Mouse (Mus musculus) embryo, embryonic 11.5 days (tissue): Measurements from ENCODE around the gene Cldn10.

ENCODE experiments used
- DNase-seq: peaks from one replicate; pipeline ENCODE4 v3.0.0-alpha.2; 2012; ENCODE audit warnings: low read depth, low spot score

Gene Cldn10

DNA sequence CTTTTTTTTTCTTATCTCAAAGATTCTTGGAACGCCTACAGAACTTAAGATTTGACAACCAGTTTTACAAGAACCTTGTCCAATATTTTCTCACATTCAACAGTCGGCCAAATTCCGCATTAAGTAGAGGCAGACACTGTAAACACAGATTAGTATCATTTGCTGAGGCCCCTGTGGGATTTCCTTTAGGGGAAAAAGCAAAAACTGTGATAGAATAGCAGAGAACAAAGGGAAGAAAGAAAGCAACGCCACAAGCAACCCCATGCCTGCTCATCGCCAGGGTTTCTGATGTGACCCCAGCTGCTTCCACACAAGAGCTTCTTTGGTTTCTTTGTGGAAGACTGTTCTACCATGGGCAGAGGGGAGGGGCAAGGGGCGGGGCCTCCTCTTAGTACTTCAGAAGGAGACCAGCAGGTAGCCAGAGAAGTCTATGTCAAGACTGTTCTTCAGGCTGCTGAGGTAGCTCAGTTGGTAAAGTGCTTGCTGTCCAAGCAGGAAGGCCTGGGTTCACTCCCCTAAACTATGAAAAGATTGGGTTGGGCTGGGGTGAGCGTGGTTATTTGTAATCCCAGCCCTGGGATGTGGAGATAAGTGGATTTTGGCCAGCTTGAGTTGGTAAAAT lies 39.7 kb downstream of the Cldn10 start:
- DNase-seq: no peak

- no peak for DNase-seq
Measured at GRCm38 (mm10) chr14:118829331-118830095, 41.8 kb downstream of the Cldn10 start.

DNA sequence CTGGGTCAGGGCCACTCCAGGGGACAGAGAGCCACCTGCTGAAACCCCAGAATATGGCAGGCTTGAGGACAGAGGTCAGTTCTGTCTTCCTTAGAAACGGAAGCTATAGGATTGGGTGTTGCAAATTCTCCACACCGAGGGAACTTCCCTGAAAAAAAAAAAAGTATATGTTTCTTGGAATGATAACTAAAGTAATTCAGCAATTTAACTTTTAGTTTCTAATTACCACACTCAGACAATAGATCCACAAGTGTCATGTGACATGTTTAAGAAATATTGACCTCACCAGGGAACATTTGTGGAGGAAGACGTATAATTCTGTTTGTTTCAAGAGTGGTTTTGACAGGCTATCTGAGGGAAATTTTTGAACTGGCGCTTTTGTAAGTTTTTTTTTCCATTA lies 43.9 kb downstream of the Cldn10 start:
- DNase-seq: no peak

GRCm38 (mm10) chr14:118833241-118833640 lies 45.5 kb downstream of the Cldn10 start:
- no peak for DNase-seq

GRCm38 (mm10) chr14:118834313-118834712 lies 46.6 kb downstream of the Cldn10 start:
- DNase-seq: no peak

DNA sequence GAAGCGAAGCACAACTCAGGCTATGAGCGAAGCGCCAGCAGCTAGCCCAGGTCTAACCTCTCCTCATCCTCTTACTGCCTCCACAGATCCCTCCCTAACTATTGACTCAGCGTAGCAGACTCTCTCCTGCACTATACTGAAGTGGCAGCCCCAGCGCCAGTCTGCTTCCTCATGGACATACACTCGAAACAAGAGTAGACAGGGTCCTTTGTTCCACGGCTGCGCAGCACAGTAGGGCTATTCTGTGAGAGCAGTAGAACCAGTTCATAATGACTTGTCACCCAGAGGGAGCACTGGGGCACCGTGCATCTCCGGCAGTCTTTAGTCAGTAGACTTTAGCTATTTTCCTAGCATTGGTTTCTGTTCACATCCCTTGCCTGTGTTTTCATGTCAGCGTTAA lies 48.4 kb downstream of the Cldn10 start:
- DNase-seq: no peak

DNA sequence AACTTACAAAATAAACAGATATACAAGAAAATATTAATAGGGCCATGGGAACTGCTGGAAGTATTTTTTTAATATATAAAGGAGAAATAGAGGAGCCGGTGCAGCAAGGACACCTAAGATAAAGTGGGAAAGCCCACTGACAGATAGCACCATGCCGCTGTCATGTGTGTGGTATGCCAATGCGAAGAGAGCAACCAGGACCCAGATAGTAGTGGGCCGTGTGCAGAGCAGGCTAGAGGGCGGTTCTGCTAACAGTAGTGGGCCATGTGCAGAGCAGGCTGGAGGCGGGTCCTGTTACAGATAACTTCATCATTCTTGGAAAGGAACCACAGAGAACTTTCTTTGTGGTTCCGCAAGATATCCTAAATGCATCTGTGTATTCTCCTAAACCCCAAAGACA lies 49.0 kb downstream of the Cldn10 start:
- no peak for DNase-seq

GRCm38 (mm10) chr14:118838556-118839120 lies 50.9 kb downstream of the Cldn10 start:
- DNase-seq: no peak

DNA sequence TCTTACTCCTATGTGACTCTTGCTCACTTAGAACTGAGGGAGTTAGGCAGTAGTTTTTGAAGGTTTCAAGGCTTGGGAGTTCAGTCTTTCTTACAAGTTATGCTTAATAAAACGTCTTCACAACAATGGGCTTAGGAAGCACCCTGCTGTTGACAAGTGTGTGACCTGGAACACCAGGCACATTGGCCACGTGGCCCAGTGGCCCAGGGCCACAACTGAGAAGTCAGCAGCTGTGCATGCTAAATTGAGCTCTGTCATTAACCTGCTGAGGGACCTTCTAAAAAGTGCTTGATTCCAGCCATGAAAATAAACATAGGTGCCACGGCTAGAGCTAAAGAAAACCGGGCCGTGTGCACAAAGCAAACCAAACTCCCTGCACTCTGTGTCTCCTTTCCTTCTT lies 51.7 kb downstream of the Cldn10 start:
- DNase-seq: no peak

DNA sequence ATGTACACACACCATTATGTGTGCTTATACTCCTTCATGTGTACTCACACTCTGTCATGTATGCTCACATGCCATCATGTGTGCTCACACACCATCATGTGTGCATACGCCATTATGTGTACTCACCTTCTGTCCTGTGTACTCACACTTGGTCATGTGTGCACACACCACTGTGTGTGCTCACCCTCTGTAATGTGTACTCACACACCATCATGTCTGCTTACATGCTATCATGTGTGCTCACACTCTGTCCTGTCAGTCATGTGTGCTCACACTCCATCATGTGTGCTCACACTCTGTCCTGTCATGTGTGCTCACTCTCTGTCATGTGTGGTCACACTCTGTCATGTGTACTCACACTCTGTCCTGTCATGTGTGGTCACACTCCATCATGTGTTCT lies 52.3 kb downstream of the Cldn10 start:
- DNase-seq: no peak

DNA sequence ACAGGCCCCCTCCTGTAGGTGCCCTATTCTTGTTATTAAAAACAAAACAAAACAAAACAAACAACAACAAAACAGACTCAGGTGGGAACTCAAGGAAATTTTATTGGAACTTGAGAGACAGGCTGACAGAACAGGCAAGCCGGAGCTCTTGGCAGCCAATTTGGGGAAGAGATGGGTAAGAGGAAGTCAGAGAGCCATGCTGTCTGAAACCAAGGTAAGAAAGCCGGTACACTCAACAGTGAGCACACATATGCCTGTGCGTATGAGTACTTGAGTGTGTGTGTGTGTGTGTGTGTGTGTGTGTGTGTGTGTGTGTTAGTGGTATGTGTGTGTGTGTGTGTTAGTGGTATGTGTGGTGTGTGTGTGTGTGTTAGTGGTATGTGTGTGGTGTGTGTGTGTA lies 54.6 kb downstream of the Cldn10 start:
- DNase-seq: no peak

DNA sequence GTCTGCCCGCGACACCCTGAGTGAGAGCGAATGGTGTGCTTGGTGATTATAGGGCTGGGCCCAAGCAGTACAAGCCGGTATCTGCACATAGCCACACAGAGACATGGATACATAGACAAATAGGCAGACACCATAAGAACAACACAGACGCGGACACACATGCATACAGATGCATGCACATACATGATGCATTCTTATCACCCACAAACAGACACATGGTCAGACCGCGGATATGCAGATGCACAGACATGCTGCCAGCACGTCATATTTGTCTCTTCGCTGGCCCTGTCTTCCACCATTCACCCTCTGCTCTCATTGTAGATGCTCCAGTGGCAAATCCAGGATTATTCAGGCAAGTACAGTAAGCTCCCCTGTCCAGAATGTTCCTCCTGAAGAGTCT lies 59.1 kb downstream of the Cldn10 start:
- no peak for DNase-seq

GRCm38 (mm10) chr14:118848171-118848570 lies 60.5 kb downstream of the Cldn10 start:
- no peak for DNase-seq

DNA sequence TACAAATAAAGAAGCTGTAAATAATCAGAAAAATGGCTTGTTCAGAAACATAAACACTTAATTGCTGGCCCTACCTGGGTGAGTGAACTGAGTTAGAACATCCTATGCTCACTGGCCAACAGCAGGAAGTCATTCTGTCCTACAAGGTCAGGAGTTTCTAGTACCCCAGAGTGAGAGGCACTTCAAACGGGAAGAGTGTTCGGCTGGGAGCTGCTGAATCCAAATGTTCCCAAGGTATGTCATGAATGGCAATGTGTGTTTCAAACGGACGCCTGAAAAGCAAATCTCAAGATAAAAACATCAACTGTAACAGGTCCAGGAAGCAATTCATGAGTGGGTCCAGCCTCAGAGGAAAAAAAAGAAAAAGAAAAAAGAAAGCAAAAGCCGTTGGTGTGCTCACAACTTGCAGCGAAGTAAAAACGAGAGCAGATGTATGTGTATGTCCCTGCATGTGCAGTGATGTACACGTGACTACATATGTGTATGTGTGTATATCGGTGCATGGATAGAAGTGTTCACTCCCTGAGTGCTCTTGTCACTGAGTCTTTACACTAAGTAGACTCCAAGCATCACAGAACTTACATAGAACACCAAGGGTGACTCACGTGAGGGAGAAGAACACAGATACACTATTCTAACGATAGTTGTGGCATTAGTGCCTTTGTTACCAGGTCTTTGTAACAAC lies 62.4 kb downstream of the Cldn10 start:
- no peak for DNase-seq

- no peak for DNase-seq
Measured at GRCm38 (mm10) chr14:118850696-118851035, 63.0 kb downstream of the Cldn10 start.

- no peak for DNase-seq
Measured at GRCm38 (mm10) chr14:118851496-118852107, 63.9 kb downstream of the Cldn10 start.

DNA sequence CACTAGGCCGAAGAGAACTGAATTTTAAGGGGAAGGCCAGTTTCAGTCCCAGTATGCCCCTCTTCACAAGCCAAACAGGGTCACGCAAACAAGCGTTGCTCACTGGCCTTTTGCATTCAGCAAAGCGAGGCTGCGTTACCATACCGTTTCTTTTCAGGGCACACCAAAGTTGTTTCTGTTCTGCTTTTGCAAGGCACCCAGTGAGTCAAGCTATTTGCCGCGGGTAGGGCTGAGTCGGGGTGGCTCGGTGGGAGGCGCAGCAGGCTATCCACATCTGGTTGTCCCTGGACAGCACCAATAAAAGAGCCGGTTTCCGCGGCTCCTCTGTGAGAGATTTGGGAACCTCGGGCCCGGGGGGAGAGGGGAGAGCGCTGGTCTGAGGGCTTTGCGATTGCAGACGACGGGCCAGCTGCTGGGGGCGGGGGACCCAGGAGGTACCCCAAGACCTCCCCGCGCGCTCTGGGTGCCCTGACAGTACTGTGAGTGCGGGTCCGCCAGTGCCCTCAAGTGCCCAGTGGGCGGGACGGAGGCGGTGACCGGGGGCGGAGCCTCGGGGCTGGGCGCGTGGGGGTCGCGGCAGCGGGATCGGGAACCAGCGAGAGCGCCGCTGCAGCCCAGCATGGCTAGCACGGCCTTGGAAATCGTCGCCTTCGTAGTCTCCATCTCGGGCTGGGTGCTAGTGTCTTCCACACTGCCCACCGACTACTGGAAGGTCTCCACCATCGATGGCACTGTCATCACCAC lies 66.8 kb downstream of the Cldn10 start:
- DNase-seq: peak; percentile 51

DNA sequence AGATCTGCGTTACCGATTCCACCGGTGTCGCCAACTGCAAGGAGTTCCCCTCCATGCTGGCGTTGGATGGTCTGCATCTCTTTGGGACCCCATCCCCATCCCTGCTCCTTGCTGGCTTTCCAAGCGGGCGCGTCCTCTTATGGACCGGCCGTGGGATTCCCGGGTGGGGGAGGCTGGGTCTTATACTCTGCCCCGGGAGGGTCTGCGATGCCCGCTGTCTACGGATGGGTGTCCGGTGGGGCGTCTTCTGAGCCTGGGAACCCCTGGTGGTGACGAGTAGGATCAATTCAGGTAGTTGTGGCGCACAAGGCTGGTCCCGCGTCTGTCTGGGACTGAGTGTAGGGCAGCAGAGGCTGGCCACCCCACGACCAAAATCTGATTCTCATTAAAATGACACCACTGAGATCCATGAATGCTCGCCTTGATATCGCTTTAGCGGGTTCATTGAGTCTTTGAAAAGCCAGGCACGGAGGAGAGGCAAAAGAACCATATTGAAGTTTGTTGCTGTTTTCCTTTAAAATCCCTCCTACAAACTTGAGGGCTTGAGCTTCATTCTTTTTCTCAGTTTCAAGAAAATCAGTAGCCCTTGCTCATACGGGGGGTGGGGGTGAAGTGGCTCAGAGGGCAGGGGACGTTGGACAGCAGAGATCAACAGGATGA lies 67.6 kb downstream of the Cldn10 start:
- no peak for DNase-seq

DNA sequence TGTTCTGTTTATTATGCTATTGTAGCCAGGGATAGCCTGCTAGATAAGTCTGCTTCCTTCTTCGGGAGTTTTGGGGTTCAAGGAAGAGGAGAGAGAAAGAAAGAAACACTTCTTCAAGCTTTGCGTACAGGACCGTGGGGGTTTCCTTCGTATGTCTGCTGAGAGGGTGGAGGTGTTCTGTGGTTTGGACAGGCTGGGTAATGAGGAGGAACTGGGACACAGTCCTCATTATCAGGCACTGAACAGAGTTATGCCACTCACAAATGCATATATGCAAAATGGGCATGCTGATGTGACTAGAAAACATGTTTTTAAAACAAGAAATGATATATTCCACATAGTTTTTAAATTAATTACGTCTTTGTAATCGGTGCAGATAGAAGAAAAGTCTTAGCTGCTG lies 68.9 kb downstream of the Cldn10 start:
- no peak for DNase-seq

DNA sequence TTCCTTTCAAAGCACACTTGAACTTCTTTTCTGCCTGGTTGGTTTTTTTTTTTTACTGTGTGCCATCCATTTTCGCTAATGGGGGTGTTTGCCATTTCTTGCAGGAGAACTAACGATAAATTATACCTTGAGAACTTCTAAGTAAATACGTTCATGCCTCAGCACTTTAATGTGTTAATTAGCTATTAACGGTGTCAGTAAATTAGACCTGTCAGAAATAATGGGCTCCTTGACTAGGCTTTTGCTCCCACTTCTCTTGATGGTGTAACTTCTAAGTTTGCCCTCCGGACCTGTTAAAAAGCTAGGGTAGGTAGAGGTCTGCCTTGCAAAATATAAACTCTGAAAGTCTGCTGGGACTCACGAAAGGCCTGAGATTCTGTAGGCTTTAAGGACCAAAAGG lies 70.6 kb downstream of the Cldn10 start:
- DNase-seq: no peak

GRCm38 (mm10) chr14:118862253-118862652 lies 74.5 kb downstream of the Cldn10 start:
- DNase-seq: no peak
